Mouse (Mus musculus): Measurements from ENCODE around the gene Rhobtb1.

GRCm38 (mm10) chr10:69152971-69153370, 1.7 kb downstream of the Rhobtb1 start:
- TF ChIP-seq CTCF (conservative IDR thresholded peaks at IDR 0.05; ENCODE audit: low read length) (no peak), POU5F1 (IDR thresholded peaks at IDR 0.05; ENCODE audit: borderline replicate concordance, low read length) (no peak)
